Mouse (Mus musculus) G1E (cell line): ENCODE data around the gene Klhdc3.

Experiments
- CTCF ChIP-seq: IDR thresholded peaks from 2 replicates; pipeline ENCODE4 v1.5.1; 2012; ENCODE audit warnings: low read depth, low read length, inconsistent platforms, mixed read lengths
- GATA2 ChIP-seq: IDR thresholded peaks from 2 replicates; pipeline ENCODE4 v1.6.1; 2012; ENCODE audit warnings: low read depth, low read length, inconsistent platforms, borderline replicate concordance
- POLR2AphosphoS5 ChIP-seq: IDR thresholded peaks from 2 replicates; pipeline ENCODE4 v1.6.1; 2012; ENCODE audit warnings: low read depth, low read length, inconsistent platforms; ENCODE audit not compliant: insufficient replicate concordance
- TAL1 ChIP-seq: conservative IDR thresholded peaks from 2 replicates; pipeline ENCODE4 v1.6.1; 2012; ENCODE audit warnings: low read depth, low read length, inconsistent platforms, mixed read lengths

DNA sequence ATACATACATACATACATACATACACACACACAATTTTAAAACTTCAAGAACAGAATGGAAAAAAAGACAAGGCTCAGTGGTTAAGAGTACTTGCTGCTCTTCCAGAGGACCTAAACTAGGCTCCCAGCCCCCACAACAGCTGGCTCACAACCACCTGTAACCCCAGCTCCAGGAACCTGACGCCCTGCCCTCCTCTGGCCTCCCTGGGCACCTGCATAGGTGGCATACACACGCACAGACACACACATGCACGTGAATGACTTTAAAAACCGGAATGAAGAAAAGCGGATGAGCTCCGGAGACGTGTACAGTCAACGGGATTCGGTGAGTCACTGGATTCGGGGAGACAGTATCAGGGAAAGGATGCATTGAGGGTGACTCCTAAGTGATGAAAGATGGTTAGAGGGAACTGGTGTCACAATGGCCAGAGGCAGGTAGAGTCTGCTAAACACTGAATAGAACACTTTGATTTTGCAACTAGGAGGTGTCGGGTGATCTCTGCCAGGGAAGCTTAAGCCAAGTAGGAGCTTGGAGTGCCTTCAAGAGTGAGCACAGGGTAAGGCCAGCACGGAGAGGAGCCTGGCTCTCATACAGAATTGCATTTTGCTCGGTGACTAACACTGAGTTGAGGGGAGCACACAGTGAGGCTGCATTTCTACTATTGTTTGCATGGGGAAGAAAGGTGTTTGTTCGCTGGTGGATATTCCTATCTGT, 25.8 kb upstream of the Klhdc3 start:
- TF ChIP-seq CTCF (no peak), GATA2 (no peak), POLR2AphosphoS5 (no peak), TAL1 (no peak)
